Mouse (Mus musculus) left cerebral cortex, adult 8-10 months (tissue): Measurements from ENCODE around the gene Csnk2a2. TPM values are rescaled to one million over a fixed set of nuclear protein-coding genes. Genes with fewer than 3 reads are reported as not detected.
A peak's percentile ranks its signal among the peaks of the same experiment; 100 is the strongest.

Experiments
- DNase-seq, 2 experiments: peaks; one replicate each; pipeline ENCODE4 v3.0.0; 2022; ENCODE audit warnings: low spot score in 2 of 2
- total RNA-seq, 4 experiments: library from RNA; stranded (reverse); gene quantifications; 2 replicates each; pipeline ENCODE4 v1.2.4; 2022

Gene Csnk2a2
- total RNA-seq, 4 experiments from 2014 or later: 71.1 to 85.2 (median 78.2) TPM

DNA sequence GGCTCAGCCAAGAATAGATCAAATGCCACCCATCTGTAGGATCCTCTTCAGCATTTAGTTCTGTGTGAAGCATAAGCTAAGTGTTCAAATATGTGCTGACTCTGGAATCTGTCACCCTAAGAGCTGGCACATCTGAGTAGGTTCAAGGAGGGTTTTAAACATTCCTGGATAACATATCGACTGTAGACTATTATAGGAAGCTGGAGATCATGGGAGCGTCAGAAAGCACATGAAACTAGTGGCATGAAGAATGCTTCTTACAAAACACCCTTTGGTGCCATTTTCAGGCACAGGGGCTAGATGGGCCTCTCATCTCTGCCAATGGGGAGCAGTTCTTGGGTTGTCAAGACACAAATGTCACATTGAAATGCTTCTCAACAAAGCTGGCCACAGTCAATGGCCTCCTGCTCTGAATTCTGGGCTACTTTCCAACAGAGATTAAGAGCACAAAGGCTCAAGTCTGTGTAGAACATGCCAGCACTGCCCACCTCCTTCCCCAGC is 63.0 kb downstream of the Csnk2a2 start:
- DNase-seq: peak in 1 of 2 experiments; percentile 44

DNA sequence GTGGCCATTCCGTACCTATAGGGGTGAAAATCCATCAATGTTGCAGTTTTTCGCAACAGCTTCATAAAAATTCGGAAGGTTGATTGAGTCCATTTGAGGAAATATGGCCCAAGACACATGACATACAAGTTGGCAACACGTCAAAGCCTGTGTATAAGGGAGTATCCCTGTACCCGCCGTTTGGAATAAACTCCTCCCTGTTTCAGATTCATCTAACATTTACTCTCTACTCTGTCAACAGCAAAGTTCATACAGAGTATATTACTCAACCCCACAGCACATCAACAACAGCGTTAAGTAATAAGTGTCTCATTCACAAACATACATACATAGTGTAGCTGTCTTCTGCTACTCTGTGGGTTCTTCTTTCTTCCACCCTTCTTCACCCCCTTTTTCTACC is 65.2 kb downstream of the Csnk2a2 start:
- DNase-seq: no peak

DNA sequence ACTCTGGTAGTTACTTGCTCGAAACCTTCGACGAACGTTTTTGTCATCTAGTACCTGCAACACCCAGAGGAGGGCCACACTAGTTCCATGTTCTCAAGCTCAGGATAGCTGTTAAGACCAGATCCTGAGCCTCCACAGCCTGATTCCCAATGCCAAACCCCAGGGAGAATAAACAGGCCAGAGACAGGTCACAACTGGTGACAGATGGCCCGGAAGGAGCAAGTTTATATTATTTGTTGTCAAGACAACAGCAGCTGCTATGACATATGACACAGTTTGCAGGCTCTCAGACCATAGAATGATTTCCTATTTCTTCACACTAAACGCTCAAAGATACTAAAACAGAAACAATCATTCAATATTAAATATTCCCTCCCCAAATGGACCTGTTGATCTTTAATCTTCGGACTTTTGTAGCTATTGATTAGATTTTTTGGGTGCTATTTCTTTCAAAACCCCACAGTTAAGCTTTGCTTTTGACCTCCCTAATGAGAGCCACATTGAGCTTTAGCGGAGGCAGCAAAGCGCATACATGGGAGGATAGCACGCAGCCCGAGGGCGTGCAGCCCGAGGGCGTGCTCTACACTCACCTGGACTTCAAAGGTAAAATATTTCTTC is 67.5 kb downstream of the Csnk2a2 start:
- no peak for DNase-seq

DNA sequence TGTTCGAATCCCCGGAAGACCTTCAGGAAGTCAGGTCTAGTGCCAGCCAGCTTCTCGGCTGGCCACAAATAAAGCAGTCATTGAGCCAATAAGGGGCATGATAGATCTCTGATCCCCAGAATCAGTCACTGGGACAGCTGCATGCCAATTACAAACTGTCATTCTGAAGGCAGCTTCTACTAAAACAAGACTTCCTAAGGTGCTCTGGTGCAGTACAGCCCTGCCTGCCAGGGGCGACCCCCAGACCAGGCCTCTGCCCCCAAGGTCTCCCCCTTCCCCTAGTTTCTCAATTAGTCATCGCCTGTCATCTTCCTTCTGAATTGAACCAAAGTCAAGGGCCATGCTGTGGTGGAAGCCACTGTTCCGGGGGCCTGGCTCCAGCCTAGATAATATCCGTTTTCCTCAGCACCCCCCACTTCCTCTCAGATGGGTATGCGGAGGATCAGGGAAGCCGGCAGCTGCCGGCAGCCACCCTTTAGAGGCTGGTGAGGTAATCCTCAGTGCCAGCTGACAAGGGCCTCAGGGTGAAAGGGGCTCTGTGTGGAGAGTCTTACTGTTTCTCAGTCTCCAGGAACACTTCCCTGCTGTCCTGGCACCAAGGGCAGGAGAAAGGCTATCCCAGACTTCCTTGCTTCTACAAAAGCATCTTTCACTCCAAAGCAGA is 78.4 kb downstream of the Csnk2a2 start:
- DNase-seq: no peak

DNA sequence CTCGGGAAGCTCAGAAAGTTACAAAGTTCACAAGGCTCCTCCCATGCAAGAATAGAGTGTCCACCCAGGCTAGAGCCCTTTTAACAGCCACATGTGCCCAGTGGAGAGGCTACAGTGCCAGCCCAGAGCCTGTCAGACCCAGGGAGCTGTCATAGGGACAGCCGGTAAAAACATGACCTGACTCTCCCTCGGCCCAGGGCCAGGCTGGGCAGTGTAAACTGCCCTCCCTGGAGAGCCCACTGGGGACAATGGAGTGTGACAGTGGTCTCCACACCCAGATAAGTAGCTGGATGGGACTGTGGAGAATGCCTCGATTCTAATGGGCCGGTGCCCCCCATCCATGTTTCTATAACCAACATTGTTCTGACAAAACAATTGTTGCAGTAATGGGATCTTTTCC is 80.3 kb downstream of the Csnk2a2 start:
- DNase-seq: no peak

DNA sequence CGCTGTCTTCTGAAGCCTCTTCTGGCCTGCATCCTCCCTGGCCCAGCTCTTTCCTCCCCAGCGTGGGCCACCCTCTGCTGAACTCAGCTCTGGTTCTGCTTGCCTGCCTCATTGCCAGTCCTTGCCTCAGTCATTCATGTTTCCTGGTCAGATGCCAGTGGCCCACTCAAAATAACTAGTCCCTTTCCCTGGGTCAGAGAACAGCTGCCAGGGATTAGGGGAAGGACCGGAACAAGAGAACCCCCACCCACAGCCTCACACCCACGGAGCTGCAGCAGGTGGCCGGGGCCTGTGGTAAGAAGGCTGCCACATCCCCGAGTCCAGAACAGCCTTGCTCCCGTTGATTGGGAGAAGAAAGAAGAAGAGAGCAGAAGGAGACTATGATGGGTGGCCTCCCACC is 88.7 kb downstream of the Csnk2a2 start:
- no peak for DNase-seq

DNA sequence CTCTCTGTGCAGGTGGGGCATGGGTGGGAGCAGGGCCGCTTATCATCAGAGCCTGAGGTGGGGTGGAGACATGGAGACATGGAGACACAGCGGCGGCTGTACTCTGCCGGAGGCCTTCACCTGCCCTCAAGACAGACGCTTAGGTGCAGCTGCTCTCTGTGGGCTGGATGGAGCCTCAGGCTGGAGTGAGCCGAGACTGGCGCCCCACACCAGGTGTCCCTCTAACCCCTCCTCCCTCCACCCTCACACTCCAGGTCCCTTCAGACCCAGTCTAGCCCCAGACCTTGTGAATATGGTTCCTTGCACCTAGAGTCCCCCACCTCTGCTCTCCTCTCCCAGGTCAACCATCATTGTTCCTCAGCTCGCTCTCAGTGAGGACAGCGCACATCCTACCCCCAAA is 90.7 kb downstream of the Csnk2a2 start:
- DNase-seq: no peak

DNA sequence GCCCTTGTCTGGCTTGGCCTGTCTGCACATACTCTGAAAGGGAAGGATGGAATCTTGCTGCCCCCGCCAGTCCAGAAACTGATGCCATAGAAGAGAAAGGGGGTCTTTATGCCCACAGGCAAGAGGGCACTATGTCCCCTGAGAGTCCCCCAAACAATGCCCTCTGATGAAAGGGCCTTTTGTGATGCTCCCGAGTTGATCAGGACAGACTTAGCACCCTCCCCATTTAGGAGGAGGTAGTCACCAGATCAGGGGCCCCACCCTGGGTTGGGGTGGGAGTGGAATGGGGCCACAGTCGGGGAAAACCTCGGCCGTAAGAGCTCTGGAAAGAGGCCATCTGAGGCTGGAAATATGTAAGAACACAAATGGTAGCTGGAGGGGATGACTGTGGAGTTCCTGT is 92.6 kb downstream of the Csnk2a2 start:
- DNase-seq: no peak

DNA sequence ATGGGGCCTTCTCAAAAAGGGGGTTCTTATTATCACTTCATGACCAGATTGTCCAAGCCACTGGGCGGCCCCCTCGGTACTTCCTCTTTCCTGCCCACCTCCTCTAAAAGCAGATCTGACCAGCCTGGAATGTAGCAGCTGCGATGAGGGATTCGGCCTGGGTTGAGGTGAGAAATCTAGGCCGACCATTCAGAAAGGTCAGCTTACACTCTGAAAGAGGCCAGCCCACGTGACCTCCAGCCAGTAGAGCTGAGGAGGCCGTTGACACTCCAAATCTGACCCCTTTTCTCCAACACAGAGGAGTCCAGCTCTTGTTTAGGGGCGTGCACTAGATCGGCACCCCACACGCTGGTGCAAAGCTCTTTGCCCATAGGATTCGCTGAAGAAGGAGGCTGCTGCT is 93.1 kb downstream of the Csnk2a2 start:
- no peak for DNase-seq

Other genes with a start within 250 kb of the Csnk2a2 start
- under 1 TPM; 0.25 to 0.53 (median 0.49) TPM for gene Cngb1, start 183.5 kb downstream of the Csnk2a2 start, total RNA-seq
- gene Tepp, start 179.5 kb downstream of the Csnk2a2 start, total RNA-seq: not detected
- gene Zfp319, start 158.1 kb downstream of the Csnk2a2 start, total RNA-seq: 10 to 100 TPM; 14.7 to 16.3 (median 15.3) TPM
- gene Usb1, start 157.8 kb downstream of the Csnk2a2 start, total RNA-seq: 10 to 100 TPM; 11.4 to 13.8 (median 12.2) TPM
- 10 to 100 TPM; 16.0 to 17.9 (median 16.8) TPM for gene Mmp15, start 137.8 kb downstream of the Csnk2a2 start, total RNA-seq
- 10 to 100 TPM; 52.7 to 60.3 (median 57.4) TPM for gene Cfap20, start 55.2 kb downstream of the Csnk2a2 start, total RNA-seq
- gene Ccdc113, start 44.0 kb upstream of the Csnk2a2 start, total RNA-seq: 1 to 10 TPM; 2.2 to 4.2 (median 3.4) TPM
- not detected for gene Prss54, start 86.3 kb upstream of the Csnk2a2 start, total RNA-seq
- gene Gins3, start 143.4 kb upstream of the Csnk2a2 start, total RNA-seq: 1 to 10 TPM; 2.0 to 3.0 (median 2.7) TPM
- 1,000 to 10,000 TPM; 1,680 to 1,868 (median 1,803) TPM for gene Ndrg4, start 186.9 kb upstream of the Csnk2a2 start, total RNA-seq
- gene Setd6, start 225.8 kb upstream of the Csnk2a2 start, total RNA-seq: 10 to 100 TPM; 17.6 to 25.4 (median 23.4) TPM